Mouse (Mus musculus): ENCODE results near the gene Spef1.

DNA sequence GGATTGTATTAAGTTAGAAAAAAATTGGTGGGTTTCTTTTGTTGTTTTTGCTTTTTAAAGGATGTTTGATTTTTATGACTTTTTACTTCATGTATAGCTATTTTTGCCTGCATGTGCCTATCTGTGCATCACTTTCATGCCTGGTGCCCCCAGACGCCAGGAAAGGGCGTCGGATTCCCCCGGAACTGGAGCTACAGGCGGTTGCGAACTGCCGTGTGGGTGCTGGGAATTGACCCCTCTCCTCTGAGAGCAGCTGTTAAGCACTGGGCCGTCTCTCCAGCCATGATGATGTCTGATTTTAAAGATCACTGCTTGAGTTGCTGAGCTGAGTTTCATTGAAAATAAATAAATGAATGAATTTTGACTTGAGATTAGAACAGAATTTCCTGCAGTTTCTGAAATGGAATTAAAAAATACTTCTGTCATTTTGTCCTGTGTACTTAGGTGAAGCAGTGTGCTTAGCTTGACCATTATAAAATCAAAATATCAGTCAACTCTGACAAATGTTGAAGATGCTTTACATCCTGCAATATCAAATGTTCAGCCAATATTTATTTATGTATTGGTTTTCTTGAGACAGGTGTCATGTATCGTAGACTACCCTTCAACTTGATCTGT is 54.0 kb downstream of the Spef1 start, which contains the start of gene Gm11037:
- TF ChIP-seq CTCF (IDR thresholded peaks at IDR 0.05) (no peak), EP300 (IDR thresholded peaks at IDR 0.05) (no peak)

Data from lung, postnatal 0 days (tissue).